9 mouse cellular contexts compared by ENCODE assay signal in the genomic region with DNA sequence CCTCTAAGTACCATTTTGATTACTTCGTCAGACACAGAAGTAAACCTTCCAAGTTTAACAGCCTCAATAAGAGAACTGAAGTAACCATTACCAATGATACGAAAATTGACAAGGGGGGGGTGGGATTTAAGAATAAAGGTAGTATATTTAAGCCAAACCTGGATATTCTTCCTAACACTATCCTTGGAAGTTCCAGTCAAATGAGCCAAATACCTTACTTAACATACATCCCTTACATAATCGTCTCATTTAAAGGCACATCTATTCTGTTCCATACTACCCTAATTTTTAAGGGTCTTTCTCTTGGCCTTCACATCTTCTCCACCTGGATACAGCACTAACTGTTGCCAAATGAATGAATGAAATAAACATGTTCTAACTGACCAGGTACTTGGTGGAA. TPM values are rescaled to one million over a fixed set of nuclear protein-coding genes. Genes with fewer than 3 reads are reported as not detected.
DNase-seq lines count a peak whose midpoint lies in the region; ATAC-seq and TF ChIP-seq lines count a peak whose summit lies in the region.
"Had no signal": no experiment of that assay in that cellular context is flagged by ENCODE, and none has a peak within 500 bp of the region (broad histone marks: within the 10 kb centered on the region; RNA-seq: fewer than 3 reads in every experiment).

No protein-coding gene starts in this region.

- peak overlapping the region; percentile 94 for H3K9ac ChIP-seq in lung, embryonic 14.5 days
- H3K9ac ChIP-seq in limb, embryonic 11.5 days (ENCODE audit: low read length): peak overlapping the region; percentile 95
- H3K9ac ChIP-seq in stomach, embryonic 14.5 days (replicated peaks; ENCODE audit: low read depth, low read length): peak overlapping the region; percentile 95

- no peaks in the 10 kb centered on the region for H3K9me3 ChIP-seq in lung, embryonic 14.5 days (ENCODE audit: low read depth, low read length)
- no peaks in the 10 kb centered on the region for H3K9me3 ChIP-seq in limb, embryonic 11.5 days (ENCODE audit: control insufficient read depth, low read length)
- H3K9me3 ChIP-seq in stomach, embryonic 14.5 days (ENCODE audit: control insufficient read depth, low read depth, low read length): no peaks in the 10 kb centered on the region

- peak overlapping the region; percentile 64 for H3K4me2 ChIP-seq in lung, embryonic 14.5 days
- peak overlapping the region; percentile 45 for H3K4me2 ChIP-seq in limb, embryonic 11.5 days (ENCODE audit: low read depth, severe bottlenecking)
- H3K4me2 ChIP-seq in stomach, embryonic 14.5 days (replicated peaks; ENCODE audit: low read depth, low read length): peak overlapping the region; percentile 61

- TF ChIP-seq CTCF in lung, embryonic 14.5 days (IDR thresholded peaks at IDR 0.05; ENCODE audit: low read depth): no peak
- no peak for TF ChIP-seq CTCF in embryonic fibroblast, embryonic 13.5 days (IDR thresholded peaks at IDR 0.05; ENCODE audit: borderline replicate concordance, insufficient read depth, low read length)

- no peaks in the 10 kb centered on the region for H3K27me3 ChIP-seq in lung, embryonic 14.5 days (ENCODE audit: insufficient read depth, low read length)
- H3K27me3 ChIP-seq in limb, embryonic 11.5 days (ENCODE audit: control insufficient read depth, insufficient read depth, low read length): no peaks in the 10 kb centered on the region
- H3K27me3 ChIP-seq in stomach, embryonic 14.5 days (ENCODE audit: control insufficient read depth, insufficient read depth, low read length): no peaks in the 10 kb centered on the region

- 27% methylated on average over 3 of the region's 3 CpGs for WGBS in lung, embryonic 14.5 days
- 43% methylated on average over 3 of the region's 3 CpGs for WGBS in limb, embryonic 11.5 days
- WGBS in stomach, embryonic 14.5 days: 36% methylated on average over 3 of the region's 3 CpGs

- H3K36me3 ChIP-seq in lung, embryonic 14.5 days (ENCODE audit: insufficient read depth): no peaks in the 10 kb centered on the region
- H3K36me3 ChIP-seq in limb, embryonic 11.5 days (ENCODE audit: control insufficient read depth, insufficient read depth, low read length): no peaks in the 10 kb centered on the region
- no peaks in the 10 kb centered on the region for H3K36me3 ChIP-seq in stomach, embryonic 14.5 days (ENCODE audit: control insufficient read depth, insufficient read depth, low read length)

- H3K4me1 ChIP-seq in lung, embryonic 14.5 days (ENCODE audit: insufficient read depth): no peaks in the 10 kb centered on the region
- H3K4me1 ChIP-seq in embryonic fibroblast, embryonic 13.5 days (ENCODE audit: control insufficient read depth, insufficient read depth, low read length): 0 out of 2 replicates have a peak, but pooled peaks cover 4% of the 10 kb centered on the region
- no peaks in the 10 kb centered on the region for H3K4me1 ChIP-seq in limb, embryonic 11.5 days (ENCODE audit: control insufficient read depth, insufficient read depth, low read length)
- peaks cover 9% of the 10 kb centered on the region for H3K4me1 ChIP-seq in stomach, embryonic 14.5 days (ENCODE audit: control insufficient read depth, insufficient read depth, low read length)

- no peak overlapping the region for H3K27ac ChIP-seq in lung, embryonic 14.5 days (ENCODE audit: low read depth)
- H3K27ac ChIP-seq in embryonic fibroblast, embryonic 13.5 days (ENCODE audit: insufficient read depth, low read length): no peak overlapping the region
- no peak overlapping the region for H3K27ac ChIP-seq in limb, embryonic 11.5 days (replicated peaks; ENCODE audit: low read depth, low read length)
- no peak overlapping the region for H3K27ac ChIP-seq in stomach, embryonic 14.5 days (ENCODE audit: low read length)

- ATAC-seq in lung, embryonic 14.5 days (ENCODE audit: insufficient read depth): no peak
- no peak for ATAC-seq in limb, embryonic 11.5 days (ENCODE audit: insufficient number of reproducible peaks, low FRiP score, low TSS enrichment, low read depth)
- no peak for ATAC-seq in stomach, embryonic 14.5 days (ENCODE audit: insufficient number of reproducible peaks, insufficient read depth, low FRiP score, low read depth)

- no peak for TF ChIP-seq POLR2A in embryonic fibroblast, embryonic 13.5 days (IDR thresholded peaks at IDR 0.05; ENCODE audit: low read depth, low read length)

- H3K4me3 ChIP-seq in lung, embryonic 14.5 days (ENCODE audit: low read depth, low read length): peak overlapping the region; percentile 92
- peak overlapping the region; percentile 97 for H3K4me3 ChIP-seq in embryonic fibroblast, embryonic 13.5 days (ENCODE audit: insufficient read depth, low read length)
- peak overlapping the region; percentile 89 for H3K4me3 ChIP-seq in limb, embryonic 11.5 days (ENCODE audit: low read depth, low read length)
- H3K4me3 ChIP-seq in stomach, embryonic 14.5 days (ENCODE audit: low read depth, low read length): peak overlapping the region; percentile 90

- DNase-seq in lung, embryonic 14.5 days: no peak
- DNase-seq in lung, postnatal 36 days: no peak
- DNase-seq in limb, embryonic 11.5 days (ENCODE audit: low spot score): no peak
- DNase-seq in cerebellum, postnatal 10 days: no peak
- DNase-seq in urinary bladder, postnatal 4 days (ENCODE audit: low spot score in 2 of 2): no peak
- DNase-seq: adrenal gland, postnatal 10 days had no signal

RNA-seq across cellular contexts. Expression of a gene that starts 1.0 kb away (rescaled TPM):
- 17.1 and 17.5 TPM in 2 replicates for polyA plus RNA-seq in lung, embryonic 14.5 days (2014; fragmentation: Nextera tagmentation; extraction: Ambion mirVana)
- 37.4 and 44.2 TPM in 2 replicates for polyA plus RNA-seq in embryonic fibroblast, embryonic 13.5 days (2011; ENCODE audit: insufficient read length, low read depth, missing spikeins)
- 21.2 and 23.8 TPM in 2 replicates for polyA plus RNA-seq in limb, embryonic 11.5 days (2014; fragmentation: Nextera tagmentation; extraction: Ambion mirVana)
- 21.6 and 24.2 TPM in 2 replicates for polyA plus RNA-seq in stomach, embryonic 14.5 days (2014; fragmentation: Nextera tagmentation; extraction: Ambion mirVana)

RNA-seq across cellular contexts. Expression of a gene that starts 25.5 kb away (rescaled TPM):
- polyA plus RNA-seq in lung, embryonic 14.5 days (2014; fragmentation: Nextera tagmentation; extraction: Ambion mirVana): not detected in 2 replicates
- not detected in 2 replicates for polyA plus RNA-seq in embryonic fibroblast, embryonic 13.5 days (2011; ENCODE audit: insufficient read length, low read depth, missing spikeins)
- polyA plus RNA-seq in limb, embryonic 11.5 days (2014; fragmentation: Nextera tagmentation; extraction: Ambion mirVana): 0.04 and 0.10 TPM in 2 replicates
- polyA plus RNA-seq in stomach, embryonic 14.5 days (2014; fragmentation: Nextera tagmentation; extraction: Ambion mirVana): 0.16 TPM in 1 of 2 replicates, not detected in the other
- polyA plus RNA-seq: small intestine, adult 2 months had no signal
